Mouse (Mus musculus) hematopoietic stem cell, adult 5-6 weeks (primary cell): ENCODE measurements around the gene Arl5b. TPM values are rescaled to one million over a fixed set of nuclear protein-coding genes. Genes with fewer than 3 reads are reported as not detected.
A peak's percentile ranks its signal among the peaks of the same experiment; 100 is the strongest.

Experiments used
- ATAC-seq, 2 experiments: fragments of 125-278 bp in 1 of 2; replicated peaks in 1 of 2; 2 replicates each; pipeline ENCODE4 v1.8.0; 2016 to 2017; ENCODE audit warnings: inconsistent platforms in 2 of 2, mild to moderate bottlenecking in 2 of 2, moderate number of reproducible peaks in 2 of 2, low read depth in 1 of 2, moderate TSS enrichment in 1 of 2; ENCODE audit not compliant: low FRiP score in 2 of 2, poor library complexity in 2 of 2, severe bottlenecking in 2 of 2, insufficient read depth in 1 of 2, low TSS enrichment in 1 of 2
- total RNA-seq: library from RNA; stranded (forward); fragments of 172-1452, 232-1000 nt; gene quantifications from 2 replicates; pipeline ENCODE4 v1.2.3, GENCODE M21; 2017

Gene Arl5b
- total RNA-seq, 1 experiment from 2014 or later, result 47.8 TPM

DNA sequence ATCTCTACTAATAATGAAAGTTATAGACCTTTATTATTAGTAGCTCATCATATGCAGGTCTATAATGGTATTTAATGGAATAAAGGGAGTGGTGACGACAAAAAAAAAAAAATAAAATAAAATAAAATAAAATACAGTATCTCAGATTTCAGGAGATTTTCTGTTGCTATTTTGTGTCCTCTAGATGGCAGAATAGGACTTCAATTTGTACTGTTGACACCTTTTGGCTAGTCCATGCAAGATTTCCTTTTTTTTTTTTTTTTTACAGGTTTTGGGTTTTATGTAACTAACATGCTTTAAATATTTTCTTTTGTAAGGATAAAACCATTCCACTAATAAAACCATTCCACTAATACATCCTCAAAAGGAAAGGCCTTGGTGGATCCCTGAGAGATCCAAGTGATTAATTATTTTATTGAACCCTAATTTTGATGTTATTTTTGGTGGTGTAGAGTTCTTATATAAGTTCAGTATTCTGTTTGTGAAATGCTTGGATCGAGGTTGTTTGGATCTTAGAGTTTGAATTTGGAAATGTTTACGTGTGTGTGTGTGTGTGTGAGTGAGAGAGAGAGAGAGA lies 47.4 kb downstream of the Arl5b start:
- ATAC-seq, result peak in 1 of 2 experiments; percentile 62; a peak in 1 of 4 replicates

DNA sequence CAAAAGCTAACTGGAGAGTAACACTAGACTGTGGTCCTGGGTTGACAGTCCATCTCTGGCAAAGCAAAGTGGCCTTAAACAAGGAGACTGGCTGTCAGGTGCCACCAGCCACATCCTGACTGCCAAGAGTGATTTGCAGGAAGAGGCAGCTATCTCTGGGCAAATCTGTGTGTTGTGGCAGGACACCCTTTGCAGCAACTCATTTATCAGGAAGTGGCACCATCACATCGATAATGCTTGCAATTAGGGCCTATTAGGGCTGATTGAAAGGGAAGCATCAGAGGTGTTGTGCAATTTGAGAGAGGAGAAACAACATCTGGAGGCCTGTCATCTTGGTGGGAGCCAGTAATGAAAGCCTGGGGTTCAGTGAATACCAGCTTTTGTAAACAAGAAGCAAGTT lies 55.2 kb downstream of the Arl5b start:
- ATAC-seq, result peak; percentile 76 to 77

- ATAC-seq, result no peak
These were observed 62.1 kb downstream of the Arl5b start for GRCm38 (mm10) chr2:15111290-15111689.

DNA sequence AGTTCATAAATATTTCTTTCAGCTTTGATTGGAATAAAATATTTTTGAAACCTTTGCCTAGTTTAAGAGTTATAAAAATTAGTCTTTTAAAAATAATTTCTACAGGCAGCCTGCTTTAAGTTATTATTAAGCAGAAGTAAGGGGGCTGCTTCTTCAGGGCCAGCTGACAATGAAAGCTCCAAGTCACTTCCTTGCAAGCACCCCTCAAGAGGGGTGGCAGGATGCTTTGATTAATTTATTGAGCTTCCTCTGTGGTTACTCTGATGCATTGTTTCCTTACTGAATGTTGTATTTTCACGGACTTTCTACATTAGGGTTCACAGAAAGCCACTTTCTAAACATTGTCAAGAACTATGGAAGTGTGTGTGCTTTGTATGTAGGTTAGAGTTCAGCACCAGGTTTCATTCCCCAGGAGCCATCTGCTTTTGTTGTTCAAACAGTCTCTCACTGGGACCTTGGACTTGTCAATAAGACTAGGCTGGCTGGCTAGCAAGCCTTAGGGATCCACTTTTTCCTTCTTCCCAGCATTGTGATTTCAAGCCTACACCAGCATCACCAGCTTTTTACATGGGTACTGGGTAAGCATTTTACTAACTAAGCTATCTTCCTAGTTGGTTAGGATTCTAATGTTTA lies 62.7 kb downstream of the Arl5b start:
- ATAC-seq, result peak; percentile 89 to 95

DNA sequence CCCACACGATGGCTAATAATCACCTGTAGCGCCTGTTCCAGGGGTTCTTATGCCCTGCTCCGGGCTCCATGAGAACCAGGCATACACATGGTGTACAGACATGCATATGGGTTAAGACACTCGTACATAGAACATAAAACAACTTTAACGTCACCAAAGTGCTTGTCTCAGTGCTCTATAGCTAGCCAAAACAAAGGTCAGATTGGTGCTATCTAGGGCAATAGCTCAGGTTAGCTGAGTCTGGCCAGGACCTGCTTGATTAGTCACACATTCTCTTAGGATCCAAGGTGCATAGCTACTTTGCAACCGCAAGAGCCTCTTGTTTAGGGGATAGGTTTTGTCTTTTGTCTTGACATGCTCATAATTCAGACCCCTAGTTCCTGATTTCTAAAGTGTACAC lies 63.5 kb downstream of the Arl5b start:
- peak; percentile 22 to 39; a peak in 1 of 4 replicates for ATAC-seq

DNA sequence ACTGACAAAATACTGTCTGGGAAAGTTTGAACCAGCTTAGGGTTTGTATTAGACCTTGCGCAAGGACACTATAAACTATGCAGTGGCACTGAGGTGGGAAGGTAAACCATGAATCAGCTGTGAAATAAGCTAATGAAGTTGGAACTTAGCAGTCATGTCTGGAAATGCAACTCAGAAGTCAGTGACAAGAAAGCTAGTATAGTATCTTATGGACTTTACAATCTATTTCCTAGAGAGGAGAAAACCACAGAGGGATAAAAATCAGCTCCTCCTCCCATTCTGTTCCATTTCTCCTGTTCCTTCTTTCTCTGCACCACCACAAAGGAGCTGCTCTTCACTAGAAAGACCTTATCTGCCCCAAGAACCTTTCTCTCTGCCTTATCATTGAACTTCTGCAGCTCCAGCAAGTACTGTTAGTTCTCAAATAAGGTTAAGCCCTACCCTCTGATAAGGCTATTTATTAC lies 72.1 kb downstream of the Arl5b start:
- peak in 1 of 2 experiments; percentile 39; a peak in 1 of 4 replicates for ATAC-seq

Other genes starting within 250 kb of the Arl5b start
- 15.1 and 16.9 TPM in 2 replicates for gene Nsun6, start 5.7 kb downstream of the Arl5b start, total RNA-seq